Mouse (Mus musculus) kidney, postnatal 0 days (tissue): Measurements from ENCODE around the gene Sf3b6. TPM values are rescaled to one million over a fixed set of nuclear protein-coding genes. Genes with fewer than 3 reads are reported as not detected.

ENCODE experiments used
- ATAC-seq: fragments of 200-750 bp; cut with Nextera tagmentation; replicated peaks from 2 replicates; pipeline ENCODE4 v1.8.0; 2017; ENCODE audit warnings: low read depth, moderate number of reproducible peaks, moderate TSS enrichment, moderate library complexity; ENCODE audit not compliant: low FRiP score
- DNase-seq: peaks from one replicate; pipeline ENCODE4 v3.0.0-alpha.2; 2016; ENCODE audit warnings: low spot score
- H3K27ac ChIP-seq: fragments of 300-500 bp; sonication (generic); 2 replicates; pipeline ENCODE4 v1.5.1; 2014; ENCODE audit warnings: mild to moderate bottlenecking
- H3K27me3 ChIP-seq: fragments of 300-500 bp; sonication (generic); 2 replicates; pipeline ENCODE4 v1.6.1; 2014; ENCODE audit warnings: low read length, mixed read lengths; ENCODE audit not compliant: insufficient read depth
- H3K36me3 ChIP-seq: fragments of 300-500 bp; sonication (generic); 2 replicates; pipeline ENCODE4 v1.6.1; 2014; ENCODE audit warnings: low read length, mixed read lengths; ENCODE audit not compliant: insufficient read depth
- H3K4me1 ChIP-seq: fragments of 300-500 bp; sonication (generic); replicated peaks from 2 replicates; pipeline ENCODE4 v1.6.1; 2014; ENCODE audit warnings: antibody characterized with exemption, low read length, mixed read lengths; ENCODE audit not compliant: insufficient read depth
- H3K4me2 ChIP-seq: fragments of 300-500 bp; sonication (generic); 2 replicates; pipeline ENCODE4 v1.6.1; 2014; ENCODE audit warnings: mild to moderate bottlenecking, low read length, moderate library complexity, mixed read lengths
- H3K4me3 ChIP-seq: fragments of 300-500 bp; sonication (generic); replicated peaks from 2 replicates; pipeline ENCODE4 v1.5.1; 2014; ENCODE audit warnings: low read depth, low read length
- H3K9ac ChIP-seq: fragments of 300-500 bp; sonication (generic); 2 replicates; pipeline ENCODE4 v1.6.1; 2014; ENCODE audit warnings: low read depth, low read length
- H3K9me3 ChIP-seq: fragments of 300-500 bp; sonication (generic); replicated peaks from 2 replicates; pipeline ENCODE4 v1.6.1; 2016; ENCODE audit warnings: low read length, inconsistent platforms, mixed read lengths
- CTCF ChIP-seq: IDR thresholded peaks from 2 replicates; pipeline ENCODE4 v1.5.1; 2016; ENCODE audit warnings: antibody characterized with exemption, low read depth, mild to moderate bottlenecking, moderate library complexity
- WGBS: fragments of 180-500 bp; shearing (Covaris S2); extraction: QIAGEN DNeasy Blood & Tissue Kit; methylation state at CpG from one replicate; pipeline ENCODE4 v1.1.7; 2014; 5-methylcytosine and 5-hydroxymethylcytosine counted together
- polyA plus RNA-seq: library from polyadenylated mRNA; unstranded; fragments of >200 nt; fragmentation: Nextera tagmentation; extraction: Ambion mirVana; gene quantifications from 2 replicates; pipeline ENCODE4 v1.2.1, GENCODE M21; 2015

The Sf3b6 gene
- polyA plus RNA-seq, 1 experiment from 2014 or later: 389 TPM

DNA sequence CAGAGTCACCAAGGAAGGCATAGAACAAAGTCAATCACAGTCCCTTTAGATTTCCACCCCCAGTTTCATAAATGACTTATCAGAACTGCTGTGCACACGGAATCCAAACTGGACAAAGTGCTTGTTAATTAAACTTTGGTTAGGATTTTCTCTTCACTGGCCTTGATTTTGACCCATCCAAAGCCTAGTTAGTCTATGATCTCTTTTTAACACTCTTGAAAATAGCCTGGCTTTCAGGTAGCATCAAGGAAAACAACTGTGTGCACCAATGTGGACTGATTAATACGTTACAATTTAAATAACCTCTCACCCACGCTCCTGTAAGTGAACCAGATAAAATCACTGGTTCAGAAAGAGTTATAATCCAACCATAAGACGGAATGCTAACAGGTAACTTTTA is 6.3 kb upstream of the Sf3b6 start:
- DNase-seq: no peak
- H3K36me3 ChIP-seq: no peaks in the 10 kb centered on the region
- no peak overlapping the region for H3K4me3 ChIP-seq
- H3K9me3 ChIP-seq: no peaks in the 10 kb centered on the region
- H3K4me1 ChIP-seq: no peaks in the 10 kb centered on the region
- TF ChIP-seq CTCF: no peak
- no peak overlapping the region for H3K4me2 ChIP-seq
- H3K27ac ChIP-seq: no peak overlapping the region
- H3K9ac ChIP-seq: no peak overlapping the region
- WGBS: 58% methylated on average over 4 of the region's 4 CpGs
- H3K27me3 ChIP-seq: no peaks in the 10 kb centered on the region
- no peak for ATAC-seq

DNA sequence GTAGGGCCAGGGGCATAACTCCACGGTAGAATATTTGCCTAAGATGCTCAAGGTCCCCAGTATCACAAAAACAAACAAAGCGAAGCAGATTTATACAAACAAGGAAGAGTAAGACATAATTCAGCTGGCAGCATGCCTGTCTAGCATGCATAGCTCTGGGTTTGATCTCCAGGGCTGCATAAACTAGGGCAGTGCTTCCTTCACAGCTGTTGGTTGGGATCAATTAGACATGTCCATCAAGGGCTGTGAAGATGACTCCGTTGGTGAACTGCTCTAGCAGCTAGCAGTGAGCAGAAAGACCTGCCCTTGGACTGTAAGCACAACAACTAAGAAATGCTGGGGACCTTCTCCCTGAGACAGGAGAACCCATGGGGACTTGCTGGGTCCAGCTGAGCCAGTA is 5.6 kb upstream of the Sf3b6 start:
- Histone ChIP-seq H3K4me3 (no peak overlapping the region), H3K27me3 (no peaks in the 10 kb centered on the region), H3K4me2 (no peak overlapping the region), H3K4me1 (no peaks in the 10 kb centered on the region), H3K36me3 (no peaks in the 10 kb centered on the region), H3K9ac (no peak overlapping the region), H3K9me3 (no peaks in the 10 kb centered on the region), H3K27ac (no peak overlapping the region)
- DNase-seq (peak; percentile 48), ATAC-seq (0 out of 2 replicates have a peak, but pooled peaks have one; percentile 46)
- 39% methylated on average over 3 of the region's 3 CpGs for WGBS
- TF ChIP-seq CTCF: no peak

DNA sequence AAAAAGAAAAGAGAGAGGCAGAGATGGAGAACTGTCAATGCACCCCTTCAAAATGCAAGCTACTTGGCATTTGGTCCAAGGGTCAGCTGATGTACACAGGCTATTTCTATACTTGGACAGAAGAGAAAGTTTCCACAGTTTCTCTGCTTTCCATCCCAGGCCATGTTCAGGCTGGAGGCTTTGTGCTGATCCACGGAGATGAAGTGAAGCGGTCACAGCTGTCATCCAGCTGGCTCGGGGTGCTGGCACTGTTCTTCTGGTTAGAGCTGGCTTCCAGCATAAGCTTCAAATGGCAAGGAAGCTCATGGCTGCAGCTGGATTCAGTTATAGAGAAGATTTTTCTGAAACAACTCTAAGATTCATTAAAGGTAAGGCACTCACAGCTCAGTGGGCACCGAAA is 3.7 kb upstream of the Sf3b6 start:
- Histone ChIP-seq H3K4me1 (no peaks in the 10 kb centered on the region), H3K27ac (no peak overlapping the region), H3K9me3 (no peaks in the 10 kb centered on the region), H3K4me2 (no peak overlapping the region), H3K9ac (no peak overlapping the region), H3K36me3 (no peaks in the 10 kb centered on the region), H3K4me3 (no peak overlapping the region), H3K27me3 (no peaks in the 10 kb centered on the region)
- DNase-seq (no peak), ATAC-seq (no peak)
- WGBS: 78% methylated on average over 4 of the region's 4 CpGs
- no peak for TF ChIP-seq CTCF

DNA sequence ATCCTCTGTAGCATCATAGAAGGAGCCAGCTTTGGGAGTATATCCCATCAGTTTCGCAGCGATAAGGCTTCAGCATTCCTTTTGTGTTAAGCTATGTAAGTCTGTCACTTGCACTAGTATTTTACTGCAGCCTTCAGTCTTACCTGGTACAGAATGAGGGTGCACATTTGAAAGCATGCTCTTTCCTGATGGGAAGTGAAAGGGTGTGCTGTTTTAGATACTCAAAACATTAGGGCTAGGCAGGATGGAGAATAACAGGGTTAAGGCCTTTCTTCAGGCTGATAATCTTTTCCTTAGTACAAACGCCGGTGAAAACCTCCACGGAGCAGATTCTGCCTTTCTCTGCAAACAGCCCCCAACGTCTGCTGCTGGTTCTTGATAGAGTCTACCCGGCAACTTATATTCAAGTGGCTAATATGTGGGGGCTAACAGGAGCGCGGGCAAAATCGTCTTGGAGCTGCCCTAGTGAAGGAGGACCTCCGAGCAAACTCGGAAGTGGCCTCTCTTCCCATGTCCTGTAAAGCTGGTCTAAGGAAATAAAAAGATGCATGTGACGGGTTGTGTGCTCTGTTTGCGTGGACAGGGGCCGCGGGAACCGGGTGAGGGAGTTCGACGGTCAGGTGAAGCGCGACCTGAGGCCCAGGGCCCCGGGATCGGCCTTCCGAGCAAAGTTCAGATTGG is 524 bp upstream of the Sf3b6 start:
- DNase-seq (no peak), ATAC-seq (no peak)
- no peak for TF ChIP-seq CTCF
- WGBS: 7% methylated on average over 24 of the region's 24 CpGs
- Histone ChIP-seq H3K27me3 (no peaks in the 10 kb centered on the region), H3K36me3 (peaks cover 10% of the 10 kb centered on the region; the same call in 1 of the 2 replicates), H3K4me1 (no peaks in the 10 kb centered on the region), H3K9ac (peak overlapping the region; percentile 77), H3K4me3 (peak overlapping the region; percentile 86), H3K4me2 (peak overlapping the region; percentile 92), H3K9me3 (no peaks in the 10 kb centered on the region), H3K27ac (peak overlapping the region; percentile 90)

DNA sequence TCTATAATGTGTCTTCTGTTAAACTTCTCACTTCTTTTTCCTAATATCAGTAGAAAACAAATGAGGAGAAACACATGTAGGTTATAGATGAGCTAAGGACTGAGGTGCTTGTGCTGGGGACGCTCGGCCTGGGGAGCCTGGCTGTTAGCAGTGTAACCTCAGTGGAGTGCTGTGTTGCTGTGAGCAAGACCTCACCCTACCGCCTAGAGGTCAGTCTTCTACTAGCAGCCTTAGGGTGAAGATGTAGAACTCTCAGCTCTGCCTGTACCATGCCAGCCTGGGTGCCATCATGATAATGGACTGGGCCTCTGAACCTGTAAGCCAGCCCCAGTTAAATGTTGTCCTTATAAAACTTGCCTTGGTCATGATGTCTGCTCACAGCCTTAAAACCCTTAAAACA is 9.9 kb downstream of the Sf3b6 start:
- Histone ChIP-seq H3K27me3 (no peaks in the 10 kb centered on the region), H3K27ac (no peak overlapping the region), H3K36me3 (peaks cover 33% of the 10 kb centered on the region), H3K9me3 (no peaks in the 10 kb centered on the region), H3K4me2 (no peak overlapping the region), H3K4me1 (no peaks in the 10 kb centered on the region), H3K9ac (no peak overlapping the region), H3K4me3 (no peak overlapping the region)
- ATAC-seq: no peak
- no peak for DNase-seq
- 74% methylated on average over 3 of the region's 3 CpGs for WGBS
- no peak for TF ChIP-seq CTCF

DNA sequence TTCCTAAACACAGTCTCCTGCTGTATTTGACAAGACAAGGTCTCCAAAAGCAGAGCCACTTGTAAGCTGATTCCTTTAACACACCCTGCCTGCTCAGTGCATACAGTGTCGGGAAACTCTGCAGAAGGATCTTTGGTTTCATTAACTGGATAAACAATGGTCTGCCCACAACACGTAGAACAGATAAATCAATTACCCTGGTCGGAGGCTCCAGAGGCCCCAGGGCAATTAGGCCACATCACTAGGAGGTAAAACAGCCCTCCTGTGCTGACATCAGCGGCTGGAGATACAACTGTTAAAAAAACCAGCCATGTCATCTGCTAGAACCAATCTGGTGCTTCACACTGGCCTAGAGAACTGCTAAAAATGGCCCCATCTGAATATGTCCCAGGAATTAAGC is 19.6 kb downstream of the Sf3b6 start:
- DNase-seq (no peak), ATAC-seq (no peak)
- no peak overlapping the region for H3K27ac ChIP-seq
- H3K36me3 ChIP-seq: 0 out of 2 replicates have a peak, but pooled peaks cover 2% of the 10 kb centered on the region
- no peak overlapping the region for H3K4me3 ChIP-seq
- no peaks in the 10 kb centered on the region for H3K27me3 ChIP-seq
- H3K9me3 ChIP-seq: no peaks in the 10 kb centered on the region
- H3K9ac ChIP-seq: no peak overlapping the region
- H3K4me1 ChIP-seq: 0 out of 2 replicates have a peak, but pooled peaks cover 8% of the 10 kb centered on the region
- TF ChIP-seq CTCF: no peak
- no peak overlapping the region for H3K4me2 ChIP-seq
- WGBS: 15% methylated on average over 4 of the region's 4 CpGs
